8 mouse cellular contexts compared by ENCODE assay signal in genomic region chr14:56811701-56812339, GRCm38 (mm10). TPM values are rescaled to one million over a fixed set of nuclear protein-coding genes. Genes with fewer than 3 reads are reported as not detected.
A peak's percentile ranks its signal among the peaks of the same experiment; 100 is the strongest.
DNase-seq lines count a peak whose midpoint lies in the region; ATAC-seq and TF ChIP-seq lines count a peak whose summit lies in the region.
"Not testable (repeated sequence)": the region's sequence is repeated elsewhere in the genome, so short reads cannot be mapped to it uniquely, and the experiment has no call there.

Gene Zmym5 (minus strand): TSS chr14:56811716.

- not testable (repeated sequence) for H3K36me3 ChIP-seq in C2C12 (ENCODE audit: control insufficient read depth, insufficient read depth); heart, embryonic 13.5 days; splenic B cell, adult 2 months (ENCODE audit: control insufficient read depth, insufficient read depth, low read length, poor library complexity, severe bottlenecking)
- peaks cover 15% of the 10 kb centered on the region for H3K36me3 ChIP-seq in liver, embryonic 12.5 days

- peaks cover 24% of the 10 kb centered on the region for H3K79me3 ChIP-seq in C2C12 (ENCODE audit: low read depth)

- peak within 1 kb of the TSS; percentile 59 for H3K4me3 ChIP-seq in C2C12 (ENCODE audit: insufficient read depth, poor library complexity, severe bottlenecking)
- peak within 1 kb of the TSS; percentile 80 for H3K4me3 ChIP-seq in brown adipose tissue, adult 24 weeks (ENCODE audit: insufficient read depth, low read depth, low read length)
- H3K4me3 ChIP-seq in heart, embryonic 13.5 days, result peak within 1 kb of the TSS; percentile 78
- peak within 1 kb of the TSS; percentile 82 for H3K4me3 ChIP-seq in liver, embryonic 12.5 days

- WGBS in heart, embryonic 13.5 days, result under 1% methylated on average over 42 of the region's 72 CpGs
- under 1% methylated on average over 42 of the region's 72 CpGs for WGBS in liver, embryonic 12.5 days (ENCODE audit: insufficient replicate concordance)

- TF ChIP-seq CTCF in C2C12 (IDR thresholded peaks at IDR 0.05; ENCODE audit: control insufficient read depth, insufficient read depth, insufficient read length), result not testable (repeated sequence)

- H3K4me1 ChIP-seq in brown adipose tissue, adult 24 weeks (ENCODE audit: control insufficient read depth, insufficient read depth, insufficient read length, low read length), result not testable (repeated sequence)
- peaks cover 33% of the 10 kb centered on the region for H3K4me1 ChIP-seq in heart, embryonic 13.5 days
- peaks cover 32% of the 10 kb centered on the region for H3K4me1 ChIP-seq in liver, embryonic 12.5 days

- peaks cover 40% of the 10 kb centered on the region for H3K79me2 ChIP-seq in C2C12 (ENCODE audit: control insufficient read depth, insufficient read depth)

- peak within 1 kb of the TSS; percentile 80 for H3K4me2 ChIP-seq in heart, embryonic 13.5 days
- peak within 1 kb of the TSS; percentile 92 for H3K4me2 ChIP-seq in liver, embryonic 12.5 days

- peak; percentile 97 for ATAC-seq in erythroid progenitor cell, adult 5-6 weeks (replicated peaks; ENCODE audit: low FRiP score, poor library complexity, severe bottlenecking)
- peak; percentile 97 for ATAC-seq in heart, embryonic 13.5 days (ENCODE audit: extremely low read depth, insufficient number of reproducible peaks, low FRiP score, low TSS enrichment)
- peak; percentile 98 for ATAC-seq in liver, embryonic 12.5 days

- H3K9me3 ChIP-seq in heart, embryonic 13.5 days; liver, embryonic 12.5 days (replicated peaks): not testable (repeated sequence)

- H3ac ChIP-seq in C2C12 (ENCODE audit: control insufficient read depth, insufficient read length, low read depth), result peak within 1 kb of the TSS; percentile 67

- peak within 1 kb of the TSS; percentile 91 for H3K27ac ChIP-seq in brown adipose tissue, adult 24 weeks (replicated peaks; ENCODE audit: low read depth, low read length)
- peak within 1 kb of the TSS; percentile 96 for H3K27ac ChIP-seq in heart, embryonic 13.5 days (replicated peaks)
- peak within 1 kb of the TSS; percentile 91 for H3K27ac ChIP-seq in liver, embryonic 12.5 days

- peak within 1 kb of the TSS; percentile 91 for H3K9ac ChIP-seq in heart, embryonic 13.5 days
- peak within 1 kb of the TSS; percentile 84 for H3K9ac ChIP-seq in liver, embryonic 12.5 days

- not testable (repeated sequence) for H3K27me3 ChIP-seq in C2C12 (ENCODE audit: control insufficient read depth, insufficient read depth, insufficient read length); heart, embryonic 13.5 days (replicated peaks); liver, embryonic 12.5 days (replicated peaks); splenic B cell, adult 2 months (ENCODE audit: control insufficient read depth, insufficient read depth, low read length, poor library complexity, severe bottlenecking)

- peak; percentile 95 for DNase-seq in kidney, postnatal 10 days
- peak; percentile 87 for DNase-seq in naive thymus-derived CD4-positive, alpha-beta T cell, adult 2 months (ENCODE audit: low read depth)
- DNase-seq in splenic B cell, adult 2 months (ENCODE audit: low read depth, low spot score), result peak; percentile 75

RNA-seq across cellular contexts. Expression of gene Zmym5, which starts in this region (rescaled TPM):
- 2.3 TPM for polyA plus RNA-seq in C2C12 (2012; fragmentation: generic; extraction: Trizol)
- polyA plus RNA-seq in brown adipose tissue, adult 24 weeks (2012; ENCODE audit: insufficient read depth, insufficient read length, missing spikeins), result 19.3 and 20.9 TPM in 2 replicates
- total RNA-seq in erythroid progenitor cell, adult 5-6 weeks (2015; ENCODE audit: low replicate concordance), result 24.1 and 31.9 TPM in 2 replicates
- 22.3 and 25.3 TPM in 2 replicates for total RNA-seq in erythroid progenitor cell, adult 5-6 weeks (2017; ENCODE audit: low replicate concordance)
- 14.7 and 15.8 TPM in 2 replicates for polyA plus RNA-seq in heart, embryonic 13.5 days (2015; fragmentation: Nextera tagmentation; extraction: Ambion mirVana)
- polyA plus RNA-seq in liver, embryonic 12.5 days (2016; fragmentation: Nextera tagmentation; extraction: Ambion mirVana), result 10.9 and 11.6 TPM in 2 replicates

Comparison
In these comparisons a context has a peak if more than half of its experiments do, and no peak if none do; other contexts are left out.
1. Peak in every context shown above with its lines: DNase-seq, ATAC-seq, H3K4me3 ChIP-seq and H3K27ac ChIP-seq.